Mouse (Mus musculus): ENCODE measurements at regions not wholly inside any gene's neighbourhood (a gene's known extent, or its start where the extent isn't known, plus 50 kb on each side); places are given as distances from the start of the nearest gene placed in this dataset.

DNA sequence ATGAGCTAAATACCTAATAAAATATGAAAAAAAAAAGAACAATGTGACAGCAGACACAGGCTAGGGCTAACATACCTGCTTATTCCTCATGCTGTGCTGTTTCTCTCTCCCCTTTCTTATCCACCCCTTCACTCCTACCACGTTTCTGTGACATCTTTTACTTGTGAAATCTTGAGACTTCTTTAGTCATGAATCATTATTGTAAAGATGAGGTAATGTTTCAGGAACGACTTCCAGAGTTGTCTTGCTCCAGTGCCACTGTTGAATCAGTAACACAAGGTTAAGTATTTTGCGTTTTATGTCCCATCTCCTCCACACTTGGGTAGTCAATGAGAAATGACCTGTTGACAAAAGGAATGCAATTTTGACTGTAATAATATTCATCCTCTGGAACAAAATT lies 445.3 kb upstream of the Adamts5 start:
- TF ChIP-seq GATA1 (IDR thresholded peaks at IDR 0.05; ENCODE audit: borderline replicate concordance, low read length) (no peak), FLI1 (IDR thresholded peaks at IDR 0.05; ENCODE audit: low read length) (no peak)
